Mouse (Mus musculus): ENCODE measurements around the gene Asb6. TPM values are rescaled to one million over a fixed set of nuclear protein-coding genes. Genes with fewer than 3 reads are reported as not detected.
A peak's percentile ranks its signal among the peaks of the same experiment; 100 is the strongest.

Gene Asb6
- polyA plus RNA-seq, 1 experiment = 30.0 TPM

DNA sequence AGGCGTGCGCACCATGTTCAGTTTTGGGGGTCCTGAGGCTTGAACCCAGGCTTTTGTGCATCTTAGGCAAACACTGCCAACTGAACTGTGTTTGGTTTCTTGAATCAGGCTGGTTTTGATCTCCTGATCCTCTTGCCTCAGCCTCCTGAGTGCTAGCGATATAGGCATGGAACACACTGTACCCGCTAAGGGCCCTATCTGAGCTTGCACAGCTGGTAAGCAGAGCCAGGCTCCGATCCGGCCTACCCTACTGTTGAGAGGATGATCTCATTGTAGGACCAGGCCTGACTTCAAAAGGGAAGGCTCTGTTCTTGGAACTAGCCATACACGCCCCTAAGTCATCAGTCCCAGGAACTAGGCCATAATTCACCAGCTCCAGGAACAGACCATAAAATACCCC is 19.6 kb downstream of the Asb6 start:
- TF ChIP-seq CTCF (IDR thresholded peaks at IDR 0.05; ENCODE audit: control insufficient read depth, insufficient read depth, low read length) = no peak
- no peak for TF ChIP-seq POLR2A (IDR thresholded peaks at IDR 0.05; ENCODE audit: borderline replicate concordance, control insufficient read depth, low read depth, low read length)
- H3K27ac ChIP-seq (ENCODE audit: control insufficient read depth, insufficient read depth, low read depth, low read length, poor library complexity) = no peak overlapping the region
- 85% methylated on average over 7 of the region's 7 CpGs for WGBS

DNA sequence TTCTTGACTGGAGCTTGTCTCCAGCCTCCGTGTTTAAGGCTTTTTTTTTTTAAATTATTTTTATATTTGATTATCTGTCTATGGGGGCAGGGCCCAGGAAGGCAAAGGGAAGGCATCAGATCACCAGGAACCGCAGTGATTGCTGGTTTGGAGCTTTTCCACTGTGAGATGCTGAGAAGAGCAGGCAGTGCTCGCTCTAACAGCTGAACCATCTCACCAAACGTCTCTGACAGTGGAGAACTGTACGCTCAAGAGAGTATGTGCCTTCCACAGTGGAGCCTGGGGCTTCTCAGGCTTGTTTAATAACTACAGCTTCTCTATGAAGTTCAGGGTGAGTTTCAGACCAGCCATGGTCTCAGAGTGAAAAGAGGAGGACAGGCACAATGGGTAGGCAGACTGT is 20.6 kb downstream of the Asb6 start:
- H3K4me3 ChIP-seq (replicated peaks; ENCODE audit: control insufficient read depth, low read depth, low read length) = no peak overlapping the region
- H3K27ac ChIP-seq (ENCODE audit: control insufficient read depth, insufficient read depth, low read depth, low read length, poor library complexity) = no peak overlapping the region

More for the DNA sequence above, 19.6 kb downstream of the Asb6 start:
- Histone ChIP-seq H3K4me1 (ENCODE audit: control insufficient read depth, insufficient read depth, low read length) (peaks cover 4% of the 10 kb centered on the region), H3K4me3 (replicated peaks; ENCODE audit: control insufficient read depth, low read depth, low read length) (no peak overlapping the region)

DNA sequence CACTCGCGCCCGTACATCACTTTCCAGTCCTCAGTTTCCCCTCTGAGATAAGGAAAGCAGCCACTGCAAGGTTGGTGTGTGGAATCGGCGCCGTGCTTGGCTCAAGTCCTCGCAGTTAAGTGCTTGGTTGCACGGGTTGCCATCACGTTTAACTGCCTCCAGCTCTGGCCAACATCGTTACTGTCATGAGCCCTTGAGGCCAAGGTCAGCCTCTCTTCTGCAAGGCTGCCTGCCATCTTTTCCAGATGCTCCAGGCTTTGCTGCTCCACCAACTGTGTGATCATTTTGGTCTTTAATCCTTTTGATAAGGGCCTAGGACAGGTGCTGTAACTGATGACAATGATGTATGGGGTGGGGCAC is 21.9 kb downstream of the Asb6 start:
- peaks cover 4% of the 10 kb centered on the region for H3K4me1 ChIP-seq (ENCODE audit: control insufficient read depth, insufficient read depth, low read length)
- no peak for TF ChIP-seq POLR2A (IDR thresholded peaks at IDR 0.05; ENCODE audit: borderline replicate concordance, control insufficient read depth, low read depth, low read length)
- no peak for TF ChIP-seq CTCF (IDR thresholded peaks at IDR 0.05; ENCODE audit: control insufficient read depth, insufficient read depth, low read length)
- H3K4me3 ChIP-seq (replicated peaks; ENCODE audit: control insufficient read depth, low read depth, low read length) = peak overlapping the region; percentile 80
- no peak overlapping the region for H3K27ac ChIP-seq (ENCODE audit: control insufficient read depth, insufficient read depth, low read depth, low read length, poor library complexity)
- 3% methylated on average over 10 of the region's 10 CpGs for WGBS

More for the DNA sequence above, 20.6 kb downstream of the Asb6 start:
- WGBS = 83% methylated on average over 5 of the region's 5 CpGs
- H3K4me1 ChIP-seq (ENCODE audit: control insufficient read depth, insufficient read depth, low read length) = peaks cover 4% of the 10 kb centered on the region
- no peak for TF ChIP-seq POLR2A (IDR thresholded peaks at IDR 0.05; ENCODE audit: borderline replicate concordance, control insufficient read depth, low read depth, low read length)
- no peak for TF ChIP-seq CTCF (IDR thresholded peaks at IDR 0.05; ENCODE audit: control insufficient read depth, insufficient read depth, low read length)

DNA sequence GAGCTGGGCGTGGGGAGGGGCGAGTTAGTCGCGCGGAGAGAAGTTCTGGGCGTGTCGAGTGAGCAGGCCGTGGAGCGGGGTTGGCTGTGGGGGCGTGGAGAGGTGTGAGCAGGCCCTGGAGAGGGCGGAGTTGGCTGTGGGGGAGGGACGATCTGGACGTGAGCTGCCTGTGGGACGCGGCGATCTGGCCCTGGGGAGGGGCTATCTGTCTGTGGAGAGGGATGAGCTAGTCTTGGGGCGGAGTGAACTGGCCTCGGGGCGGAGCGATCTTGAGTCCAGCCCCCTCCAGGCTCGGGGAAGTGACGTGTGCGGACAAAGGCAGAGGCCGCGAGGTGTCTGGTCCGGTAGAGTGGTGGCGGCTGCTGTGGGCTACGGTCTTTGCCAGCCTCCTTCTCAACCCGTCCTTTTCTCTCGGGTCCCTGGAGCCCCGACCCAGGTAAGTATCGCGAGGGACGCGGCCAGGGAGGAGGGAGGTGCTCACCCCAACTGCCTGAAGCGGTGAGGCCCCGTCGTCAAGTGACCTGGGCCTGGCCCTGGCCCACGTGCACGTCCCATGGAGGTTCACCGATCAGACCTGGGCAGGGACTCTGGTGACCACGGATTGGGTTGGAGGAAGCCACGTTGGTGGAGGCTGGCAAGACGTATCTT is 22.4 kb downstream of the Asb6 start, which contains the start of gene Ntmt1:
Gene Ntmt1 (plus strand): TSS at position 179 of the 648 bp plus-strand sequence.
- H3K4me1 ChIP-seq (ENCODE audit: control insufficient read depth, insufficient read depth, low read length) = peaks cover 4% of the 10 kb centered on the region
- H3K4me3 ChIP-seq (replicated peaks; ENCODE audit: control insufficient read depth, low read depth, low read length) = peak within 1 kb of the TSS; percentile 80
- TF ChIP-seq CTCF (IDR thresholded peaks at IDR 0.05; ENCODE audit: control insufficient read depth, insufficient read depth, low read length) (0 out of 2 replicates have a peak, but pooled peaks have one; percentile 12), POLR2A (IDR thresholded peaks at IDR 0.05; ENCODE audit: borderline replicate concordance, control insufficient read depth, low read depth, low read length) (peak; percentile 92; the same call in 1 of the 2 replicates)
- peak within 1 kb of the TSS; percentile 28; the same call in 1 of the 2 replicates for H3K27ac ChIP-seq (ENCODE audit: control insufficient read depth, insufficient read depth, low read depth, low read length, poor library complexity)
- WGBS = under 1% methylated on average over 44 of the region's 44 CpGs

DNA sequence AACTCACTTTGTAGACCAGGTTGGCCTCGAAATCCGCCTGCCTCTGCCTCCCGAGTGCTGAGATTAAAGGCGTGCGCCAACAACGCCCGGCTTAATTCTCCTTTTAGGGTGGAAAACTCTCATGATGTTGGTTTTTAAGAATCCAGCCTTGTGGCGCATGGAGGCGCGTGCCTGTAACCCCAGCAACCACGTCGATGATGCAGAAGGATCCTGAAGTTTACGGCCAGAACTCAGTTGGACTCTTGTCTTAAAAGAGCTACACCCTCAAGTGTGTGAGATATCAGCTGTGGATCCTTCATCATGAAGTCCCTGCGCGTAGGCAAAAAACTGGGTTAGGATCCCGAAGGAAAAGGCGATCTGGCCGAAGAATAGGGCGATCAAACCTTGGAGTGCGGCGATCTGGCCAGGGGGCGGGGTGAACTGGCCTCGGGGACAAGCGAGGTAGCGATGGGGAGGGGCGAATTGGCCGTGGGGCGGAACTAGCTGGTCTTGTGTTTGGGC is 22.9 kb downstream of the Asb6 start:
- 7% methylated on average over 28 of the region's 28 CpGs for WGBS
- Histone ChIP-seq H3K4me1 (ENCODE audit: control insufficient read depth, insufficient read depth, low read length) (peaks cover 4% of the 10 kb centered on the region), H3K27ac (ENCODE audit: control insufficient read depth, insufficient read depth, low read depth, low read length, poor library complexity) (0 out of 2 replicates have a peak overlapping the region, but pooled peaks have one; percentile 3), H3K4me3 (replicated peaks; ENCODE audit: control insufficient read depth, low read depth, low read length) (peak overlapping the region; percentile 80)
- TF ChIP-seq CTCF (IDR thresholded peaks at IDR 0.05; ENCODE audit: control insufficient read depth, insufficient read depth, low read length) = no peak
- no peak for TF ChIP-seq POLR2A (IDR thresholded peaks at IDR 0.05; ENCODE audit: borderline replicate concordance, control insufficient read depth, low read depth, low read length)

DNA sequence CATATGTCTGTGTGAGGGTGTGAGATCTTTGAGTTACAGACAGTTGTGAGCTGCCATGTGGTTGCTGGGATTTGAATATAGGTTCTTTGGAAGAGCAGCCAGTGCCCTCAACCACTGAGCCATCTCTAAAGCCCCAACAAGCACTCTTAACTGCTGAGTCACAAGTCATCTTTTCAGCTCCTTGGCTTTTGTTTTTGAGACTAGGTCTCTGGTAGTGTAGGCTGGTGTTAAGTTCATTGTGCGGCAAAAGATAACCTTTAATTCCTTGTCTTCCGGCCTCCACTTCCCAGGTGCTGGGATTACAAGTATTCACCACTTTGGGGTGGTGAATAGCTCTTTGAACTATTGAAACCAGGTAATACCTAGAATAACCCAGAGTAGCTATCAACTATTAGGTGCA is 24.1 kb downstream of the Asb6 start:
- WGBS = 90% methylated on average over 2 of the region's 2 CpGs
- Histone ChIP-seq H3K4me1 (ENCODE audit: control insufficient read depth, insufficient read depth, low read length) (peaks cover 4% of the 10 kb centered on the region), H3K27ac (ENCODE audit: control insufficient read depth, insufficient read depth, low read depth, low read length, poor library complexity) (no peak overlapping the region), H3K4me3 (replicated peaks; ENCODE audit: control insufficient read depth, low read depth, low read length) (no peak overlapping the region)
- TF ChIP-seq POLR2A (IDR thresholded peaks at IDR 0.05; ENCODE audit: borderline replicate concordance, control insufficient read depth, low read depth, low read length) (no peak), CTCF (IDR thresholded peaks at IDR 0.05; ENCODE audit: control insufficient read depth, insufficient read depth, low read length) (no peak)

DNA sequence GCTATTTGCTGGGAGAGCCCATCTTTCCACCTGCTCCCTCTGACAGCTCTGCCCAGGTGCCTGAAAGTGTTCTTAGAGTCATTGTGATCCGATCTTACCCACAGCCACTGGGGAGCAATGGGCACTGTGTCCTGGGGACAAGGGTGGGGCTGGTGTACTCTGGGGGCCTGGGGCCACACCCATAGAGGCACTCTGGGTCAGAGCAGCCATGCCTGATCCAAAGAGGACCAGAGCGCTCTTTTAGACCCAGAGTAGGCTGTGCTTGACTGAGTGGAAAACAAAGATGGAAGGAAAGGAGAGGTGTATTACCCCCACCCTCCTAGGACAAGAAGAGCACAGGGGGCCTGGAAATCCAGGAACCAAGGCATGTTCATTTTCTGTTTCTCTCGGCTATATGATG is 26.5 kb downstream of the Asb6 start, which contains the start of gene 1700001O22Rik:
Gene 1700001O22Rik (minus strand): TSS at position 58 of the 400 bp plus-strand sequence.
- 81% methylated on average over 3 of the region's 3 CpGs for WGBS
- no peak within 1 kb of the TSS for H3K4me3 ChIP-seq (replicated peaks; ENCODE audit: control insufficient read depth, low read depth, low read length)
- H3K27ac ChIP-seq (ENCODE audit: control insufficient read depth, insufficient read depth, low read depth, low read length, poor library complexity) = no peak within 1 kb of the TSS
- TF ChIP-seq POLR2A (IDR thresholded peaks at IDR 0.05; ENCODE audit: borderline replicate concordance, control insufficient read depth, low read depth, low read length) (no peak), CTCF (IDR thresholded peaks at IDR 0.05; ENCODE audit: control insufficient read depth, insufficient read depth, low read length) (no peak)
- H3K4me1 ChIP-seq (ENCODE audit: control insufficient read depth, insufficient read depth, low read length) = peaks cover 3% of the 10 kb centered on the region

DNA sequence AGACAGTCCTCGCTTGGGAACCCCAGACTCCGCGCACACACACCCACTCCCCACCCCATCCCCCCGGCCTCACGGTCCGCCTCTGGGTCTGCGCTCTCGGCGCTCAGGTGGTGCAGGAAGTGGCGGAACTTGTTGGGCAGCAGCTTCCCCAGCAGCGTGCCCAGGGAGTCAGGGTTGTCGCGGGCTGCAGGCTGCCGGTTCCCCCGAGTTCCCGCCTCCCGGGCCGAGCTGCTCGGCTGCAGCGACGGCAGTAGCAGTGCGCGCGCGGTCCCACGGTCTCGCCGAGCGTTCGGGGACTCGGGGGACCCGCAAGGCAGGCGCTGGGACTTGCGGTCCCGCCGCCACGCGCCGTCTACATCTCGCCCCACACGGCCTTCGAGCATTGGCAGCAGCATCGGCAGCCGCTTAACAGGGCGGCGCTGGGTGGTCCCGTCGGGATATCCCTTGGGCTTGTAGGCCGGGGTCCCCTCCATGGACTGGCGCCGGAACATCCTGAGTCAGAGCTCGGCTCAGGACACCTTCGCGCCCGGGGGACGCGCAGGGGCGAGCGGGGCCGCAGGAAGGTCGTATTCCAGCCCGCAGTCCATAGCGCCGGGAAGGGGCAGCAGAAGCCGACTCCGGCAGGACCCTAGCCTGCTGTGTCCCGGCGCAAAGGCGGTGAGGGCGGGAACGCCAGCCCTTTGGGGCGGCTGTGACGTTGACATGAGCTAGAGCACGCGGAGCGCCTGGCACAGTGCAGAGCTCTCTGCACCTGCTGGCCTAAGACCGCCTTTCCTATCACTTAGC is 28.9 kb downstream of the Asb6 start:
- WGBS = 2% methylated on average over 77 of the region's 77 CpGs
- Histone ChIP-seq H3K27ac (ENCODE audit: control insufficient read depth, insufficient read depth, low read depth, low read length, poor library complexity) (no peak overlapping the region), H3K4me3 (replicated peaks; ENCODE audit: control insufficient read depth, low read depth, low read length) (no peak overlapping the region), H3K4me1 (ENCODE audit: control insufficient read depth, insufficient read depth, low read length) (no peaks in the 10 kb centered on the region)
- TF ChIP-seq CTCF (IDR thresholded peaks at IDR 0.05; ENCODE audit: control insufficient read depth, insufficient read depth, low read length) (no peak), POLR2A (IDR thresholded peaks at IDR 0.05; ENCODE audit: borderline replicate concordance, control insufficient read depth, low read depth, low read length) (no peak)
